Mouse (Mus musculus): ENCODE measurements around the gene Rab3c.

GRCm38 (mm10) chr13:110198906-110199305 is 81.9 kb downstream of the Rab3c start:
- TF ChIP-seq CTCF (IDR thresholded peaks at IDR 0.05; ENCODE audit: insufficient read depth, low read length) = no peak
- no peak for TF ChIP-seq POLR2A (IDR thresholded peaks at IDR 0.05; ENCODE audit: borderline replicate concordance, extremely low read depth, low read depth, low read length)
